Mouse (Mus musculus) T-cell, adult 66 days (primary cell): ENCODE data around the gene Papss2. TPM values are rescaled to one million over a fixed set of nuclear protein-coding genes. Genes with fewer than 3 reads are reported as not detected.

Experiments used
- total RNA-seq, 2 experiments: library from RNA; stranded (reverse); gene quantifications; 3 replicates in 1 of 2; 4 replicates in 1 of 2; pipeline ENCODE4 v1.2.4; 2023

Gene Papss2
- total RNA-seq: under 1 TPM; 0.29 to 0.33 TPM

GRCm38 (mm10) chr19:32595506-32596286 is at the start of gene Papss2:
Papss2 (plus strand) TSS chr19:32595790.

Other genes starting within 250 kb of the Papss2 start
- 10 to 100 TPM; 83.9 to 97.0 TPM for gene Sgms1, start 206.1 kb upstream of the Papss2 start, total RNA-seq
- gene Rpl9-ps6, start 129.2 kb upstream of the Papss2 start, total RNA-seq: 100 to 1,000 TPM; 107 to 122 TPM
- gene Minpp1, start 110.0 kb upstream of the Papss2 start, total RNA-seq: 10 to 100 TPM; 32.9 to 37.3 TPM
- gene Atad1, start 144.0 kb downstream of the Papss2 start, total RNA-seq: 10 to 100 TPM; 55.7 to 60.8 TPM
- 10 to 100 TPM; 93.1 to 94.8 TPM for gene Pten, start 161.7 kb downstream of the Papss2 start, total RNA-seq